Mouse (Mus musculus) olfactory bulb, adult 2 months (tissue): ENCODE results near the gene Thsd4.

Experiments used
- CTCF ChIP-seq: fragments of 200-500 bp; IDR thresholded peaks from 2 replicates; pipeline ENCODE4 v1.5.1; 2012; ENCODE audit warnings: low read depth, mild to moderate bottlenecking, low read length, moderate library complexity; ENCODE audit not compliant: insufficient read depth
- POLR2A ChIP-seq: fragments of 200-500 bp; IDR thresholded peaks from 2 replicates; pipeline ENCODE4 v1.6.1; 2012; ENCODE audit warnings: mild to moderate bottlenecking, low read depth, low read length, moderate library complexity; ENCODE audit not compliant: insufficient read depth

- TF ChIP-seq CTCF (no peak), POLR2A (no peak)
Measured at GRCm38 (mm10) chr9:60286390-60286789, 235.5 kb downstream of the Thsd4 start.
